Mouse (Mus musculus) urinary bladder, adult 18-20 months (tissue): ENCODE measurements around the gene Rap1gap2.

Source experiments
- DNase-seq, 2 experiments: peaks; one replicate each; pipeline ENCODE4 v3.0.0; 2022; ENCODE audit warnings: low spot score in 2 of 2, mixed read lengths in 2 of 2

Gene Rap1gap2

DNA sequence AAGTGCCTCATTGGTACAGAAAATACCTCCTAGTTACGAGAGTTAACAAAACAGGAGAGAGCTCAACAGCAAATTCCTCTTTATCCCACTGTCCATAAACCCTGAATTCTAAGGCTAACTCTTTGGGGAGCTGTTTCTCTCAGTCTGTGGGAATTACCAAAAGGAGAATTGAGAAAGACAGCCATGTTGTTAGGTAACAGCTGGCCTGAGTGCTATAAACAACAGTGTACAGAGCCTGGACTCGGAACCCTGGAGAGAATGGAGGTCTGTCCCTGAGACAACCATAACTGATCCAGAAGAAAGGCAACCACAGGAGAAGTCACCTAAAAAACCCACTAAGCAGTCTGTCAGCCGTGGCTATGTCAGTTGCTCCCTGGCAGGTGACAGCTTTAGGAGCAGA lies 198.3 kb downstream of the Rap1gap2 start:
- DNase-seq = no peak

DNA sequence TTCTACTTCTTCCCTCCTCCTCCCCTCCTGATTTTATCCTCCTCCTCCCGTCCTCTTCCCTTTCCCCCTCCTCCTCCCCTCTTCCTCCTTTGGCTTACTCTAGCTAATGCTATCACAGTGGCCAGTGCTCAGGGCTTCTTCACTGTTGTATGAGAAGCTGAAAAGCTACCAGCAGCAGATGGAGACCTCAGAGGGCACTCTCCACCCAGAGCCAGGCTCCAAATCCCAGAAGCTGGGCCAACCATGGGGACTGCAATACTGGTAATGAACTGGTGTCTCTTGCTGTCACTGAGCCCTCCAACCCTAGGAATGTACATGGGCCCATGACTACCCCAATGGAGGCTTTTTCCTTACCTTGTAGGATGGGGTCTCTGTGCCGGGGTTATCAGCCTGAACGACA lies 198.8 kb downstream of the Rap1gap2 start:
- DNase-seq = no peak

DNA sequence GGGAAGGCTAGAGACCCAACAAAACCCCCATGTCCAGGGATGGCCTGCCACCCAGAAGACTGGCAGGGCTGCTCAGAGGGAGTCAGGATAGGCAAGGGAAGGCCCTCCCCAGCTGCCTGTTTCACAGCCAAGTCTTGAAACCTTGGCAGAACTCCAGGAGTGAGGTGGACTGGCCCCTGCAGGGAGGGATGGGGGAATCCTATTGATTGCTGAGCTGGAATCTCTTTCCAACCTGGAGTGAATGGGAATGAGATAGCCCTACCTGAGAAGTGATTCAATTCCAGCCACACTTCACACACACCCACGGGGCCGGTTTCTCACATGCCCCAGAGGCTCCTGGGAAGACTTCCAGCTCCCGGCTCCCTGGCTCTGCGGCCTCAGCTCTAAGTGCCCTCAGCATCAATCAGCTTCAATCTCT lies 200.9 kb downstream of the Rap1gap2 start:
- DNase-seq = peak in 1 of 2 experiments; percentile 23

- no peak for DNase-seq
Measured at GRCm38 (mm10) chr11:74409447-74409754, 201.3 kb downstream of the Rap1gap2 start.

- DNase-seq = peak; percentile 88 to 90
Measured at GRCm38 (mm10) chr11:74408587-74409446, 201.9 kb downstream of the Rap1gap2 start.

DNA sequence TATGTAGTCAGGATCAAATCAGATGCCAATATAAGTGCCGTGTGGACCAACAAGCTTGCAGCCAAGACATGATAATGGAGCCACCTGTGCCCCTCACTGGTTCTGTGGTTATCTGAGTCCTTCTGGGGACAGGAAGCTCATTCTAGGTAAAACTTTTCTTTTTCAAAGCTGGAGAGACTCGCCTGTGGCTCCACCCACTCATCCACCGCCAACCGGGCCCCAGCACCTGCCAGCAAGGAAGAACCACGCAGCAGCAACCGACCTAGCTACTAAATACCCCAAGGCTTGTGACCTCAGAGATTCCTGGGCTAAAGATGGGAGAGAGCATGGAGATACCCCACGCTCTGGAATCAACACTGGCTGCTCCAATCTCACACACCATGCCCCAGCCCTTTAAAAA lies 205.5 kb downstream of the Rap1gap2 start:
- no peak for DNase-seq

GRCm38 (mm10) chr11:74404216-74404615 lies 206.5 kb downstream of the Rap1gap2 start:
- no peak for DNase-seq

DNA sequence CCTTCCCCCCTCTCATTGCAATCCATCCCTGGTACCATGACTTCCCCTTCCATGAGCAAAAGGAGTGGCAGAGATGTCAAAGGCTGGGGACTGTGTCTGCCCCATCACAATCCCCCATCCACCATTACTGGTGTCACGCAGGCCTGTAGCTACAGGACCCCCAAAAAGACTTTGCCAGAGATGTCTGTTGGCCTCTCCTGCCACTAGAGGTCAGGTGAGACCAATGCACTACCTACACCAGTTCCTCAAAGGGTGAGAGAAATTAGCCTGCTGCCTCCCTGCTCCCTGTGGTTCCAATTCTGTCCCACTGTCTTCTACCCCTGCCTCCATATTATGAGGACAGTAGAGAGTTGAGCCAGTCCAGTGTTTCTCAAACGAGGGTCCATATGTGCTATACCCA lies 208.6 kb downstream of the Rap1gap2 start:
- DNase-seq = no peak

DNA sequence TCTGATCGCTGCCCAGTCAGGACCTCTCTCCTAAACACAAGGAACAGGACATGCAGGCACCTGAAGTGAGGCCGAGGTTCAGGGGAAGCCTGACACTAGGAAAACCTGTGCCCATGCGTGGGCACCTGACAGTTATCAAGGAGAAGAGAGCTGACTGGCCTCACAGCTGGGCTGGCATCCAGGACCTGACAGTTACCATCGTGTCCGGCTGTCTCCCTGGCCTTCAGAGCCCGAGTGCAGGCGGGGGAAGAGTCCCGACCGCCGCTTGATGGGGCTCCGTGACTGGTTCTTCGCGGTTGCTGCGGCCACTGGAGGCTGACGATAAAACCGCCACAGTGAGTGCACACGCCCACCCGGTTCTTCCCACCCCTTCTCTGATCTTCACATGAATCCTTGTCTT lies 215.1 kb downstream of the Rap1gap2 start:
- no peak for DNase-seq

- DNase-seq = no peak
Measured at GRCm38 (mm10) chr11:74393489-74393888, 217.2 kb downstream of the Rap1gap2 start.

DNA sequence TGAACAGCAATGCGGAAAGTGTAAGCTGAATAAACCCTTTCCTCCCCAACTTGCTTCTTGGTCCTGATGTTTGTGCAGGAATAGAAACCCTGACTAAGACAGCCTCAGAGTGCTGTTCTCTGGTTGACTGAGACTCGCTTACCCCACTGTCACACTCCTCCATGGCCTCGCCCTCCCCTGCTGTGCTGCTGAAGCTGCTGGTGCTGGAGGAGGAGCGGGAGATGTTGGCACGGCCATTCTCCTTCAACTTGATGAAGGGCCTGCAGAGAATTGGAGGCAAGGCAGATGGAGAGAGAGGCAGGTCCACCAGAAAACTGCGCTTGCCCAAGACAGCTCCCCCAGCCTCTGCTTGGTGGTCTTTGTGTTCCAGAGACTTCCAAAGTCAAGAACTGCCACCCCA lies 217.8 kb downstream of the Rap1gap2 start:
- no peak for DNase-seq

- no peak for DNase-seq
Measured at GRCm38 (mm10) chr11:74391899-74392298, 218.8 kb downstream of the Rap1gap2 start.

DNA sequence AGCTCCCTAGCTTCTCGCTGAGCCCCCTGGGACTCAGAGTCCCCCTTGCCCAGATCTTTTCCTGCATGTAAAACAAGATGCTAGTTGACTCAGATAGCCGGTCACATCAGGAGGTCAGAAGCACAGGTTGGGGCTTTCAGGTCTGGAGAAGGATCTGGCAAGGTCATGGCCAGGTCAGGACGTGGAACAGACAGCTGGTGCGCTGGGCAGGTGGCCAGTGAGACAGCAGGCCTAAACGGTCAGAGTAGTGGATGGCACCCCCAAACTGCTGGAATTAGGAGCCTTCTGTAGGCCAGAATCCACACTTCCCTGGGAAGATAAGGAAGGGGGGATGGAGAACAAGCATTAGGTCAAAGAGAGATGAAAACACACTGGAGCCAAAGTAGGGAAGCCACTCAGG lies 223.5 kb downstream of the Rap1gap2 start:
- DNase-seq = no peak

DNA sequence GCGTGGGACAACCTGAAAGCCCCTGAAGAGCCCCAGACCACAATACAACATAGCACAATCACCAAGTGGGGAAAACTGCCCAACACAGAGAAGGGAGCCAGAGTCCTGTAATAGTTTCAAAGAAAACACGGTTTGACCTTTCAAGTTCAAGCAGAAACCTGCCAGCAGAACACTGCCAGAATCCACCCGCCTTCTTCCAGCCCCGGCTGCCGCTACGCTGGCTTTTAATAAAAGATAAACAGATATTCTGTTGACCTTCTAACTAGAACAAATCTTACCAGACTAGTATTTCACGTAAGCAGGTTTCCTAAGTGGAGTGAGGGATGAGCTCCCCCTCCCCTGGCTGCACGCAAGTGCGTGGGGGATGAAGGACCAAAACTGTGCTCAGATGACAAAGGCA lies 225.0 kb downstream of the Rap1gap2 start:
- DNase-seq = peak; percentile 37 to 38

GRCm38 (mm10) chr11:74379166-74379873 lies 231.4 kb downstream of the Rap1gap2 start:
- no peak for DNase-seq

DNA sequence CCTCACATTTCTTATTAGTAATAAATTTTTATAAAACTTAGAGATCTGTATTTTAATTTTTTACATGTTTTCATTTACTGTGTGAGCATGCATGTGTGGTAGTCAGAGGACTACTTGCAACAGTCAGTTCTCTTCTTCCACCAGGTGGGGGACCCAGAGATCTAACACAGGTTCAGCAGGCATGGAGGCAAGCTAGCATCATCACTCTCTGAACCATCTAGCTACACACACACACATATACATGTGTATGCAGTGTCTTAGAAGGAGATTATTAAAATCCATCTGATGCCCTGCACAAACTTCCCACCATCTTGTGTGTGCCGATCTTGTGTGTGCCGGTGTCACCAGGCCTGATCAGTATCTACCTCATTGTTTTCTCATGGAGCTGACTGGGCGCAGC lies 233.9 kb downstream of the Rap1gap2 start:
- DNase-seq = peak in 1 of 2 experiments; percentile 20

- peak; percentile 46 to 69 for DNase-seq
Measured at GRCm38 (mm10) chr11:74371393-74372100, 239.2 kb downstream of the Rap1gap2 start.

DNA sequence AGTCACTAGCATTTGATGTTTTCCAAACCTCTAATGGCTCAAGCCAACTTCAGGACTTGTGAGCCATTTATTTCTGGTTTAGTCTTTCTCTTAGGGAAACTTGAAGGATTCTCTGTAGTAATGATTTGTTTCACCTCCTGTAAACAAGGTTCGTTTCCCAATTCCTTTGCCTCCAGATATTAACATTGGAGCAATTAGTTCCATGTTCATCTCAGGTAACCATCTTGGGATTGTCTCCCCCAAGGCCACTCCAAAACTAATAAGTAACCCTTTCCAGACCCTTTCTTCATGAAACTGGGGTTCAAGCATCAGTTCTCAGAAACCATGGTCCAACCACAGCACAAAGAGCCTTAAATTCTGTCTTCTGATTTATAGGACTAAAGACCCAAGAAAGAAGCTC lies 248.9 kb downstream of the Rap1gap2 start, which contains the start of gene Olfr412:
TSS of gene Olfr412 (plus strand) at position 301 of the 400 bp plus-strand sequence.
- DNase-seq = no peak

GRCm38 (mm10) chr11:74352550-74352949 lies 258.2 kb downstream of the Rap1gap2 start, which contains the start of gene Olfr411:
Gene Olfr411 (minus strand): TSS chr11:74352650.
- no peak for DNase-seq

GRCm38 (mm10) chr11:74337931-74338330 lies 272.8 kb downstream of the Rap1gap2 start, which contains the start of gene Olfr410:
Gene Olfr410 (minus strand): TSS chr11:74338031.
- DNase-seq = no peak
